ENCODE assay signal across 8 mouse cellular contexts in genomic region chr17:45685171-45686092, GRCm38 (mm10). TPM values are rescaled to one million over a fixed set of nuclear protein-coding genes. Genes with fewer than 3 reads are reported as not detected.
DNase-seq lines count a peak whose midpoint lies in the region; ATAC-seq and TF ChIP-seq lines count a peak whose summit lies in the region.
"Had no signal": no experiment of that assay in that cellular context is flagged by ENCODE, and none has a peak within 500 bp of the region (broad histone marks: within the 10 kb centered on the region; RNA-seq: fewer than 3 reads in every experiment).

No protein-coding gene starts in this region.

- in situ Hi-C loops in CH12.LX (cut with MboI; ENCODE audit: low pct_ligation_motif_present, low pct_unique_long_range_greater_than_20kb, low sequenced_read_pairs) = no loop called here

- peak overlapping the region; percentile 67 for H3K4me2 ChIP-seq in CH12.LX (ENCODE audit: insufficient read depth, low read depth, poor library complexity, severe bottlenecking)
- peak overlapping the region; percentile 95 for H3K4me2 ChIP-seq in heart, embryonic 13.5 days

- dilution Hi-C loops in CH12.LX (cut with MboI; ENCODE audit: extremely low pct_ligation_motif_present, extremely low pct_unique_long_range_greater_than_20kb, low sequenced_read_pairs) = no loop called here

- peaks cover 3% of the 10 kb centered on the region for H3K9me3 ChIP-seq in CH12.LX (replicated peaks; ENCODE audit: low read length)
- H3K9me3 ChIP-seq in embryonic facial prominence, embryonic 10.5 days = no peaks in the 10 kb centered on the region
- H3K9me3 ChIP-seq in heart, embryonic 13.5 days = 0 out of 2 replicates have a peak, but pooled peaks cover 5% of the 10 kb centered on the region

- H3K9ac ChIP-seq in CH12.LX (ENCODE audit: insufficient read depth, low read depth) = peak overlapping the region; percentile 27
- H3K9ac ChIP-seq in heart, embryonic 13.5 days = peak overlapping the region; percentile 97

- WGBS in embryonic facial prominence, embryonic 10.5 days = under 1% methylated on average over 58 of the region's 58 CpGs
- WGBS in heart, embryonic 13.5 days = under 1% methylated on average over 58 of the region's 58 CpGs

- ATAC-seq in heart, embryonic 13.5 days (ENCODE audit: extremely low read depth, insufficient number of reproducible peaks, low FRiP score, low TSS enrichment) = peak; percentile 58

- no peak overlapping the region for H3K27ac ChIP-seq in CH12.LX (ENCODE audit: insufficient read depth, low read depth)
- peak overlapping the region; percentile 95 for H3K27ac ChIP-seq in embryonic facial prominence, embryonic 10.5 days (replicated peaks)
- H3K27ac ChIP-seq in heart, embryonic 13.5 days (replicated peaks) = peak overlapping the region; percentile 78

- H3K79me2 ChIP-seq in CH12.LX (replicated peaks; ENCODE audit: control insufficient read depth, extremely low read depth, insufficient read depth, poor library complexity, severe bottlenecking) = no peaks in the 10 kb centered on the region; the same call in 1 of the 2 replicates

- H3K4me1 ChIP-seq in CH12.LX (ENCODE audit: control insufficient read depth in 1 of 2, insufficient read depth in 2 of 2) = peaks cover 4 to 35% of the 10 kb centered on the region in 2 experiments
- peaks cover 36% of the 10 kb centered on the region for H3K4me1 ChIP-seq in embryonic facial prominence, embryonic 10.5 days
- peaks cover 45% of the 10 kb centered on the region for H3K4me1 ChIP-seq in heart, embryonic 13.5 days

- H3K36me3 ChIP-seq in CH12.LX (replicated peaks in 1 of 2; ENCODE audit: control insufficient read depth in 1 of 2, insufficient read depth in 1 of 2, low read length in 1 of 2) = peaks cover 0 to 16% of the 10 kb centered on the region in 2 experiments
- no peaks in the 10 kb centered on the region; the same call in 1 of the 2 replicates for H3K36me3 ChIP-seq in embryonic facial prominence, embryonic 10.5 days (replicated peaks)
- H3K36me3 ChIP-seq in heart, embryonic 13.5 days = no peaks in the 10 kb centered on the region

- DNase-seq in CH12.LX (ENCODE audit: extremely low read depth) = no peak
- peak; percentile 15 for DNase-seq in T-cell, adult 2 months (ENCODE audit: low spot score)
- DNase-seq in embryonic facial prominence, embryonic 10.5 days (ENCODE audit: low spot score) = peak; percentile 75
- DNase-seq in kidney, postnatal 25 days = peak; percentile 46 to 72
- peak; percentile 46 for DNase-seq in lung, postnatal 36 days
- DNase-seq in right cerebral cortex, postnatal 10 days (ENCODE audit: low spot score in 2 of 2) = peak; percentile 77

- TF ChIP-seq EP300 in CH12.LX (IDR thresholded peaks at IDR 0.05; ENCODE audit: low read length) = no peak

- TF ChIP-seq POLR2A in CH12.LX (IDR thresholded peaks at IDR 0.05; ENCODE audit: low read depth, low read length) = no peak

- peak overlapping the region; percentile 56 to 93 (median 72) for H3K4me3 ChIP-seq in CH12.LX (replicated peaks in 1 of 3; ENCODE audit: low read depth in 2 of 3, low read length in 2 of 3, poor library complexity in 1 of 3)
- peak overlapping the region; percentile 93 for H3K4me3 ChIP-seq in embryonic facial prominence, embryonic 10.5 days
- H3K4me3 ChIP-seq in heart, embryonic 13.5 days = peak overlapping the region; percentile 94

- no peaks in the 10 kb centered on the region for H3K27me3 ChIP-seq in CH12.LX (replicated peaks)
- H3K27me3 ChIP-seq in embryonic facial prominence, embryonic 10.5 days (replicated peaks; ENCODE audit: low read depth, poor library complexity, severe bottlenecking) = no peaks in the 10 kb centered on the region
- no peaks in the 10 kb centered on the region for H3K27me3 ChIP-seq in heart, embryonic 13.5 days (replicated peaks)

- TF ChIP-seq RAD21 in CH12.LX (IDR thresholded peaks at IDR 0.05; ENCODE audit: low read depth, low read length) = no peak

- no peak for TF ChIP-seq CTCF in CH12.LX (conservative IDR thresholded peaks at IDR 0.05 in 1 of 2, IDR thresholded peaks at IDR 0.05 in 1 of 2; ENCODE audit: low read depth in 2 of 2, low read length in 2 of 2)

TF ChIP-seq in CH12.LX, 34 proteins besides CTCF, POLR2A, EP300 and RAD21:
- TF ChIP-seq ZNF384 (IDR thresholded peaks at IDR 0.05; ENCODE audit: low read depth, low read length) (peak; percentile 28; the same call in 1 of the 2 replicates), MAFK (IDR thresholded peaks at IDR 0.05; ENCODE audit: insufficient replicate concordance, low read length) (no peak), MXI1 (IDR thresholded peaks at IDR 0.05; ENCODE audit: low read depth, low read length) (no peak), TBP (conservative IDR thresholded peaks at IDR 0.05; ENCODE audit: low read depth, low read length) (no peak), BHLHE40 (IDR thresholded peaks at IDR 0.05; ENCODE audit: low read depth, low read length) (0 out of 2 replicates have a peak, but pooled peaks have one; percentile 6)

RNA-seq across cellular contexts. Expression of gene Mrpl14, which starts 0.7 kb away (rescaled TPM):
- total RNA-seq in CH12.LX (2012; rRNA removed) (33.4 and 46.1 TPM in 2 replicates), CH12.LX (2014; rRNA removed) (48.5 and 56.9 TPM in 2 replicates)
- 62.5 and 67.7 TPM in 2 replicates for polyA plus RNA-seq in CH12.LX (2012; ENCODE audit: insufficient read length, low read depth)
- 156 and 170 TPM in 2 replicates for polyA plus RNA-seq in embryonic facial prominence, embryonic 10.5 days (2016; fragmentation: Nextera tagmentation; extraction: Ambion mirVana)
- polyA plus RNA-seq in heart, embryonic 13.5 days (2015; fragmentation: Nextera tagmentation; extraction: Ambion mirVana) = 126 and 147 TPM in 2 replicates

RNA-seq across cellular contexts. Expression of gene Tmem63b, which starts 1.3 kb away (rescaled TPM):
- total RNA-seq in CH12.LX (2012; rRNA removed) = 4.5 and 6.3 TPM in 2 replicates
- total RNA-seq in CH12.LX (2014; rRNA removed) = 2.8 and 3.5 TPM in 2 replicates
- polyA plus RNA-seq in CH12.LX (2012; ENCODE audit: insufficient read length, low read depth) = 9.2 and 10.3 TPM in 2 replicates
- 41.6 and 51.6 TPM in 2 replicates for polyA plus RNA-seq in embryonic facial prominence, embryonic 10.5 days (2016; fragmentation: Nextera tagmentation; extraction: Ambion mirVana)
- 35.5 and 39.3 TPM in 2 replicates for polyA plus RNA-seq in heart, embryonic 13.5 days (2015; fragmentation: Nextera tagmentation; extraction: Ambion mirVana)

RNA-seq across cellular contexts. Expression of gene Capn11, which starts 26.3 kb away (rescaled TPM):
- total RNA-seq in CH12.LX (2012; rRNA removed) = not detected in 2 replicates
- total RNA-seq in CH12.LX (2014; rRNA removed) = not detected in 2 replicates
- polyA plus RNA-seq in CH12.LX (2012; ENCODE audit: insufficient read length, low read depth) = 0.09 and 0.10 TPM in 2 replicates
- polyA plus RNA-seq in embryonic facial prominence, embryonic 10.5 days (2016; fragmentation: Nextera tagmentation; extraction: Ambion mirVana) = 0.81 and 0.84 TPM in 2 replicates
- 0.18 and 0.33 TPM in 2 replicates for polyA plus RNA-seq in heart, embryonic 13.5 days (2015; fragmentation: Nextera tagmentation; extraction: Ambion mirVana)

RNA-seq across cellular contexts. Expression of gene 1600014C23Rik, which starts 48.2 kb away (rescaled TPM):
- total RNA-seq in CH12.LX (2012; rRNA removed) (0.38 TPM in 1 of 2 replicates, not detected in the other), CH12.LX (2014; rRNA removed) (not detected in 2 replicates)
- not detected in 2 replicates for polyA plus RNA-seq in CH12.LX (2012; ENCODE audit: insufficient read length, low read depth)
- polyA plus RNA-seq in embryonic facial prominence, embryonic 10.5 days (2016; fragmentation: Nextera tagmentation; extraction: Ambion mirVana) = not detected in 2 replicates
- 0.64 and 0.84 TPM in 2 replicates for polyA plus RNA-seq in heart, embryonic 13.5 days (2015; fragmentation: Nextera tagmentation; extraction: Ambion mirVana)
- total RNA-seq: layer of hippocampus, adult 18-20 months had no signal
